In genomic region chr9:118928656-118929055, GRCm38 (mm10) we compare ENCODE assay signal across 8 mouse cellular contexts. TPM values are rescaled to one million over a fixed set of nuclear protein-coding genes. Genes with fewer than 3 reads are reported as not detected.
DNase-seq lines count a peak whose midpoint lies in the region; ATAC-seq lines count a peak whose summit lies in the region.

No protein-coding gene starts in this region.

- H3K4me1 ChIP-seq in hindbrain, embryonic 13.5 days (replicated peaks) = peaks cover 42% of the 10 kb centered on the region
- H3K4me1 ChIP-seq in hindbrain, embryonic 11.5 days (replicated peaks; ENCODE audit: control insufficient read depth, insufficient read depth, low read length) = peaks cover 4% of the 10 kb centered on the region; the same call in 1 of the 2 replicates
- peaks cover 22% of the 10 kb centered on the region for H3K4me1 ChIP-seq in hindbrain, embryonic 14.5 days (replicated peaks; ENCODE audit: control insufficient read depth, insufficient read depth, low read length)
- H3K4me1 ChIP-seq in neural tube, embryonic 13.5 days (replicated peaks) = peaks cover 33% of the 10 kb centered on the region

- no peaks in the 10 kb centered on the region for H3K9me3 ChIP-seq in hindbrain, embryonic 13.5 days
- H3K9me3 ChIP-seq in hindbrain, embryonic 11.5 days (ENCODE audit: control insufficient read depth, low read length) = no peaks in the 10 kb centered on the region
- no peaks in the 10 kb centered on the region for H3K9me3 ChIP-seq in hindbrain, embryonic 14.5 days (ENCODE audit: control insufficient read depth, low read length)
- H3K9me3 ChIP-seq in neural tube, embryonic 13.5 days = no peaks in the 10 kb centered on the region

- ATAC-seq in hindbrain, embryonic 13.5 days (ENCODE audit: low FRiP score) = no peak
- ATAC-seq in hindbrain, embryonic 11.5 days (ENCODE audit: low FRiP score) = no peak
- ATAC-seq in hindbrain, embryonic 14.5 days (ENCODE audit: low FRiP score) = no peak
- no peak for ATAC-seq in neural tube, embryonic 13.5 days (ENCODE audit: low read depth)

- H3K9ac ChIP-seq in hindbrain, embryonic 13.5 days = peak overlapping the region; percentile 89; the same call in 1 of the 2 replicates
- no peak overlapping the region for H3K9ac ChIP-seq in hindbrain, embryonic 11.5 days (ENCODE audit: low read depth, low read length)
- no peak overlapping the region for H3K9ac ChIP-seq in hindbrain, embryonic 14.5 days
- peak overlapping the region; percentile 90; the same call in 1 of the 2 replicates for H3K9ac ChIP-seq in neural tube, embryonic 13.5 days

- H3K4me2 ChIP-seq in hindbrain, embryonic 13.5 days = peak overlapping the region; percentile 98
- no peak overlapping the region for H3K4me2 ChIP-seq in hindbrain, embryonic 11.5 days (replicated peaks; ENCODE audit: low read depth, low read length)
- H3K4me2 ChIP-seq in hindbrain, embryonic 14.5 days (replicated peaks) = peak overlapping the region; percentile 93; the same call in 1 of the 2 replicates
- H3K4me2 ChIP-seq in neural tube, embryonic 13.5 days = peak overlapping the region; percentile 99

- H3K4me3 ChIP-seq in hindbrain, embryonic 13.5 days = no peak overlapping the region
- no peak overlapping the region for H3K4me3 ChIP-seq in hindbrain, embryonic 11.5 days (ENCODE audit: low read depth, low read length)
- no peak overlapping the region for H3K4me3 ChIP-seq in hindbrain, embryonic 14.5 days (replicated peaks; ENCODE audit: low read length)
- H3K4me3 ChIP-seq in neural tube, embryonic 13.5 days = no peak overlapping the region

- H3K27me3 ChIP-seq in hindbrain, embryonic 13.5 days = peaks cover 9% of the 10 kb centered on the region; the same call in 1 of the 2 replicates
- peaks cover 4% of the 10 kb centered on the region for H3K27me3 ChIP-seq in hindbrain, embryonic 11.5 days (ENCODE audit: control insufficient read depth, insufficient read depth, low read length)
- H3K27me3 ChIP-seq in hindbrain, embryonic 14.5 days (ENCODE audit: control insufficient read depth, insufficient read depth, low read length) = no peaks in the 10 kb centered on the region
- H3K27me3 ChIP-seq in neural tube, embryonic 13.5 days = no peaks in the 10 kb centered on the region; the same call in 1 of the 2 replicates

- H3K27ac ChIP-seq in hindbrain, embryonic 13.5 days = no peak overlapping the region
- H3K27ac ChIP-seq in hindbrain, embryonic 11.5 days (ENCODE audit: low read depth, low read length) = no peak overlapping the region
- no peak overlapping the region for H3K27ac ChIP-seq in hindbrain, embryonic 14.5 days
- no peak overlapping the region for H3K27ac ChIP-seq in neural tube, embryonic 13.5 days (replicated peaks)

- DNase-seq in hindbrain, embryonic 11.5 days (ENCODE audit: low spot score) = no peak
- no peak for DNase-seq in hindbrain, embryonic 14.5 days (ENCODE audit: low spot score)
- DNase-seq in kidney, postnatal 25 days = peak; percentile 67 to 75
- DNase-seq in left cerebral cortex, adult 8-10 months (ENCODE audit: low spot score in 2 of 2) = no peak
- no peak for DNase-seq in spleen, adult 18-20 months
- DNase-seq in spleen, postnatal 36 days (ENCODE audit: low spot score in 2 of 2) = no peak

- WGBS in hindbrain, embryonic 13.5 days = 47% methylated on average over 7 of the region's 7 CpGs
- WGBS in hindbrain, embryonic 11.5 days = 32% methylated on average over 7 of the region's 7 CpGs
- 33% methylated on average over 7 of the region's 7 CpGs for WGBS in hindbrain, embryonic 14.5 days
- 33% methylated on average over 7 of the region's 7 CpGs for WGBS in neural tube, embryonic 13.5 days

- no peaks in the 10 kb centered on the region for H3K36me3 ChIP-seq in hindbrain, embryonic 13.5 days
- H3K36me3 ChIP-seq in hindbrain, embryonic 11.5 days (ENCODE audit: control insufficient read depth, insufficient read depth, low read length) = no peaks in the 10 kb centered on the region
- no peaks in the 10 kb centered on the region for H3K36me3 ChIP-seq in hindbrain, embryonic 14.5 days (replicated peaks; ENCODE audit: control insufficient read depth, insufficient read depth)
- H3K36me3 ChIP-seq in neural tube, embryonic 13.5 days = no peaks in the 10 kb centered on the region

RNA-seq across cellular contexts. Expression of gene Ctdspl, which starts 2.4 kb away (rescaled TPM):
- polyA plus RNA-seq in hindbrain, embryonic 13.5 days (2015; fragmentation: Nextera tagmentation; extraction: Ambion mirVana) = 7.3 and 8.1 TPM in 2 replicates
- 8.1 TPM in 2 replicates for polyA plus RNA-seq in hindbrain, embryonic 11.5 days (2014; fragmentation: Nextera tagmentation; extraction: Ambion mirVana)
- 7.5 and 7.7 TPM in 2 replicates for polyA plus RNA-seq in hindbrain, embryonic 14.5 days (2014; fragmentation: Nextera tagmentation; extraction: Ambion mirVana)
- 6.8 and 8.0 TPM in 2 replicates for polyA plus RNA-seq in neural tube, embryonic 13.5 days (2015; fragmentation: Nextera tagmentation; extraction: Ambion mirVana)
- total RNA-seq in left cerebral cortex, adult 8-10 months (2022) = 10 to 100 TPM; 36.1 to 37.2 (median 36.4) TPM

Comparison
In these comparisons a context has a peak if more than half of its experiments do, and no peak if none do; other contexts are left out.
1. H3K9ac ChIP-seq: peak in hindbrain, embryonic 13.5 days (single experiment) and neural tube, embryonic 13.5 days (single experiment); none in hindbrain, embryonic 11.5 days (single experiment) and hindbrain, embryonic 14.5 days (single experiment).
2. DNase-seq: peak in kidney, postnatal 25 days (2 of 2); none in hindbrain, embryonic 11.5 days (single experiment), hindbrain, embryonic 14.5 days (single experiment), left cerebral cortex, adult 8-10 months (0 of 2), spleen, adult 18-20 months (0 of 2) and spleen, postnatal 36 days (0 of 2).